In the genomic region with DNA sequence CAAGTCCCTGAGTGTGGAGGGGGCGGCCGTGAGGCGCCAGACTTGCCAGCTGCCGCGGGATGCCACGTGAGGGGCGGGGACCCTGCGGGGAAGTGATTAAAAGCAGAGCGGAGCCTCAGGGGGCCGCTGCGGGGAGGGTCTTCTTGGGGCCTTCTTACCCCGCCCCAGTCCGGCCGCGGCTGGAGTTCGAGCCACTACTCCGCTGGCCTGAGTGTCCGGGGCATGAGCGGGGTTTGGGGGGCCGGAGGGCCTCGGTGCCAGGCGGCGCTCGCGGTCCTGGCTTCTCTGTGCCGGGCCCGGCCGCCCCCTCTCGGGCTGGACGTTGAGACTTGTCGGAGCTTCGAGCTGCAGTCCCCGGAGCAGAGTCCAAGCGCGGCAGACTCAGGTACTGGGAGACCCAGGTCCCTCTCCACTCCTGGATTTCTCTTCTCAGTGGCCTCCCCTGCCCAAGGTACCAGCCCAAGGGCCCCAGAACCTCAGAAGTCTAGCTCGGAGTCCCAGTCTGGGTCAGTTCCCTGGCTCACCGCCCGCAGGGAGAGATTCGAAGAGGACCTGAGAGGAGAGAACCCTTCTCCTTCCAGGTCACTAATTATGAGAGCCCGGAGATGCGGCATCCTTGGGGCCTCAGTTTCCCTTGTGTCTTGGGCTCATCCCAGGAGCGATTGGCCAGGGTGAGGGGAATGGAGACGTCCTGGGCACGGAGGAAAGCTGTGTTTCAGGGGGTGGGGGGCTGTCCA, we compare ENCODE assay signal across 9 mouse cellular contexts. TPM values are rescaled to one million over a fixed set of nuclear protein-coding genes. Genes with fewer than 3 reads are reported as not detected.
DNase-seq lines count a peak whose midpoint lies in the region; ATAC-seq and TF ChIP-seq lines count a peak whose summit lies in the region.
"Had no signal": no experiment of that assay in that cellular context is flagged by ENCODE, and none has a peak within 500 bp of the region (broad histone marks: within the 10 kb centered on the region; RNA-seq: fewer than 3 reads in every experiment).

Gene Syt6, plus strand, starts transcription at position 76 of the 737 bp plus-strand sequence.

- TF ChIP-seq CTCF in bone marrow macrophage, adult 2 months (IDR thresholded peaks at IDR 0.05; ENCODE audit: low read depth, low read length) = no peak

- no peak for DNase-seq in kidney, postnatal 14 days
- peak in 1 of 2 experiments; percentile 26 for DNase-seq in left cerebral cortex, postnatal 25 days (ENCODE audit: low spot score in 2 of 2)
- no peak for DNase-seq in adrenal gland, postnatal 14 days
- DNase-seq in adrenal gland, postnatal 10 days = no peak

- no peak for TF ChIP-seq POLR2A in bone marrow macrophage, adult 2 months (IDR thresholded peaks at IDR 0.05; ENCODE audit: borderline replicate concordance, low read depth, low read length)

- intact Hi-C loops in left cerebral cortex, postnatal 25 days (cut with DNase I) = no loop called here

- peaks cover 16% of the 10 kb centered on the region for H3K4me1 ChIP-seq in kidney, embryonic 14.5 days (ENCODE audit: control insufficient read depth, insufficient read depth, low read length)
- no peaks in the 10 kb centered on the region for H3K4me1 ChIP-seq in bone marrow macrophage, adult 2 months (ENCODE audit: control insufficient read depth, insufficient read depth, low read length)
- H3K4me1 ChIP-seq in embryonic facial prominence, embryonic 13.5 days = peaks cover 26% of the 10 kb centered on the region
- H3K4me1 ChIP-seq in neural tube, embryonic 15.5 days = peaks cover 52% of the 10 kb centered on the region

- no peaks in the 10 kb centered on the region for H3K9me3 ChIP-seq in kidney, embryonic 14.5 days (ENCODE audit: control insufficient read depth, low read length)
- no peaks in the 10 kb centered on the region for H3K9me3 ChIP-seq in embryonic facial prominence, embryonic 13.5 days
- H3K9me3 ChIP-seq in neural tube, embryonic 15.5 days (replicated peaks) = no peaks in the 10 kb centered on the region
- H3K9me3 ChIP-seq: megakaryocyte, embryonic 14.5 days had no signal

- peak within 1 kb of the TSS; percentile 42; the same call in 1 of the 2 replicates for H3K9ac ChIP-seq in kidney, embryonic 14.5 days (ENCODE audit: low read depth, low read length)
- H3K9ac ChIP-seq in embryonic facial prominence, embryonic 13.5 days = peak within 1 kb of the TSS; percentile 65
- H3K9ac ChIP-seq in neural tube, embryonic 15.5 days (replicated peaks) = peak within 1 kb of the TSS; percentile 55

- no peak within 1 kb of the TSS for H3K27ac ChIP-seq in kidney, embryonic 14.5 days (ENCODE audit: low read depth, low read length)
- H3K27ac ChIP-seq in bone marrow macrophage, adult 2 months (ENCODE audit: insufficient read depth, low read depth, low read length) = no peak within 1 kb of the TSS
- no peak within 1 kb of the TSS for H3K27ac ChIP-seq in embryonic facial prominence, embryonic 13.5 days
- 0 out of 2 replicates have a peak within 1 kb of the TSS, but pooled peaks have one; percentile 38 for H3K27ac ChIP-seq in neural tube, embryonic 15.5 days (replicated peaks)

- peak within 1 kb of the TSS; percentile 95 for H3K4me2 ChIP-seq in kidney, embryonic 14.5 days (replicated peaks; ENCODE audit: low read depth, low read length)
- peak within 1 kb of the TSS; percentile 93 for H3K4me2 ChIP-seq in embryonic facial prominence, embryonic 13.5 days
- H3K4me2 ChIP-seq in neural tube, embryonic 15.5 days = peak within 1 kb of the TSS; percentile 97

- peak within 1 kb of the TSS; percentile 48 for H3K4me3 ChIP-seq in kidney, embryonic 14.5 days (ENCODE audit: low read length)
- H3K4me3 ChIP-seq in bone marrow macrophage, adult 2 months (ENCODE audit: insufficient read depth, low read length) = peak within 1 kb of the TSS; percentile 43
- peak within 1 kb of the TSS; percentile 52 for H3K4me3 ChIP-seq in embryonic facial prominence, embryonic 13.5 days
- peak within 1 kb of the TSS; percentile 56 for H3K4me3 ChIP-seq in neural tube, embryonic 15.5 days (replicated peaks)
- H3K4me3 ChIP-seq: megakaryocyte, embryonic 14.5 days had no signal

- no peaks in the 10 kb centered on the region for H3K36me3 ChIP-seq in kidney, embryonic 14.5 days (ENCODE audit: control insufficient read depth, insufficient read depth, low read length)
- no peaks in the 10 kb centered on the region for H3K36me3 ChIP-seq in embryonic facial prominence, embryonic 13.5 days
- no peaks in the 10 kb centered on the region for H3K36me3 ChIP-seq in neural tube, embryonic 15.5 days

- ATAC-seq in kidney, embryonic 14.5 days (ENCODE audit: low FRiP score, low TSS enrichment) = no peak
- no peak for ATAC-seq in embryonic facial prominence, embryonic 13.5 days (ENCODE audit: insufficient number of reproducible peaks, insufficient read depth, low FRiP score, low TSS enrichment, low read depth)
- peak; percentile 33 for ATAC-seq in neural tube, embryonic 15.5 days (ENCODE audit: low FRiP score)

- peaks cover 66% of the 10 kb centered on the region for H3K27me3 ChIP-seq in kidney, embryonic 14.5 days (ENCODE audit: control insufficient read depth, insufficient read depth, low read length)
- H3K27me3 ChIP-seq in embryonic facial prominence, embryonic 13.5 days = peaks cover 89% of the 10 kb centered on the region
- peaks cover 21% of the 10 kb centered on the region for H3K27me3 ChIP-seq in neural tube, embryonic 15.5 days (replicated peaks)

- WGBS in kidney, embryonic 14.5 days = under 1% methylated on average over 36 of the region's 44 CpGs
- WGBS in embryonic facial prominence, embryonic 13.5 days = under 1% methylated on average over 44 of the region's 44 CpGs
- under 1% methylated on average over 44 of the region's 44 CpGs for WGBS in neural tube, embryonic 15.5 days

RNA-seq across cellular contexts. Expression of gene Syt6, which starts in this region (rescaled TPM):
- 0.36 and 0.79 TPM in 2 replicates for polyA plus RNA-seq in kidney, embryonic 14.5 days (2014; fragmentation: Nextera tagmentation; extraction: Ambion mirVana)
- polyA plus RNA-seq in bone marrow macrophage, adult 2 months (2012; ENCODE audit: insufficient read depth, insufficient read length, missing spikeins) = not detected in 2 replicates
- polyA plus RNA-seq in embryonic facial prominence, embryonic 13.5 days (2015; fragmentation: Nextera tagmentation; extraction: Ambion mirVana) = 0.66 and 1.9 TPM in 2 replicates
- 10 to 100 TPM; 10.4 to 22.6 TPM for total RNA-seq in left cerebral cortex, postnatal 25 days (2021)
- polyA plus RNA-seq in neural tube, embryonic 15.5 days (2015; fragmentation: Nextera tagmentation; extraction: Ambion mirVana) = 11.8 and 14.1 TPM in 2 replicates
- total RNA-seq in adrenal gland, postnatal 14 days (2021) = 0.08 TPM in 1 of 2 replicates, not detected in the other
- total RNA-seq in adrenal gland, postnatal 10 days (2021) = under 1 TPM in 1 of 2 experiments, not detected in 1; 0.12 TPM

Comparison
In these comparisons a context has a peak if more than half of its experiments do, and no peak if none do; other contexts are left out.
1. RNA of gene Syt6 (total RNA-seq): 10.4 to 22.6 TPM in left cerebral cortex, postnatal 25 days; 0.12 TPM in adrenal gland, postnatal 10 days and 0.08 TPM in adrenal gland, postnatal 14 days; every median in the first group is over 10 times any median in the second.
2. Peak in every context shown above with its lines, with median percentiles within 50 percentile points of each other: H3K4me2 ChIP-seq, H3K4me3 ChIP-seq and H3K9ac ChIP-seq.